Mouse (Mus musculus) right cerebral cortex, adult 2 months (tissue): ENCODE data around the gene Itgb6.

Experiments used
- DNase-seq, 2 experiments: peaks; one replicate each; pipeline ENCODE4 v3.0.0; 2021 to 2022; ENCODE audit warnings: low spot score in 2 of 2

The Itgb6 gene

GRCm38 (mm10) chr2:60672973-60673954 lies 49.2 kb downstream of the Itgb6 start:
- DNase-seq = no peak

- DNase-seq = no peak
These were observed 51.2 kb downstream of the Itgb6 start for GRCm38 (mm10) chr2:60671215-60671614.

- DNase-seq = no peak
These were observed 59.4 kb downstream of the Itgb6 start for GRCm38 (mm10) chr2:60663071-60663470.

- no peak for DNase-seq
These were observed 62.5 kb downstream of the Itgb6 start for GRCm38 (mm10) chr2:60659993-60660392.

- DNase-seq = no peak
These were observed 63.5 kb downstream of the Itgb6 start for GRCm38 (mm10) chr2:60658992-60659391.

- no peak for DNase-seq
These were observed 67.6 kb downstream of the Itgb6 start for GRCm38 (mm10) chr2:60654828-60655227.

- DNase-seq = no peak
These were observed 72.3 kb downstream of the Itgb6 start for GRCm38 (mm10) chr2:60650155-60650554.

GRCm38 (mm10) chr2:60647650-60648049 lies 74.8 kb downstream of the Itgb6 start:
- no peak for DNase-seq

- DNase-seq = no peak
These were observed 75.9 kb downstream of the Itgb6 start for GRCm38 (mm10) chr2:60646583-60646982.

GRCm38 (mm10) chr2:60643406-60643805 lies 79.0 kb downstream of the Itgb6 start:
- DNase-seq = no peak

- no peak for DNase-seq
These were observed 79.8 kb downstream of the Itgb6 start for GRCm38 (mm10) chr2:60642606-60643005.

- DNase-seq = no peak
These were observed 82.1 kb downstream of the Itgb6 start for GRCm38 (mm10) chr2:60640342-60640672.

GRCm38 (mm10) chr2:60639617-60640341 lies 82.7 kb downstream of the Itgb6 start:
- DNase-seq = no peak

GRCm38 (mm10) chr2:60636910-60637761 lies 85.3 kb downstream of the Itgb6 start:
- no peak for DNase-seq

- DNase-seq = no peak
These were observed 86.0 kb downstream of the Itgb6 start for GRCm38 (mm10) chr2:60636481-60636880.

GRCm38 (mm10) chr2:60636038-60636437 lies 86.4 kb downstream of the Itgb6 start:
- no peak for DNase-seq

GRCm38 (mm10) chr2:60632791-60633190 lies 89.7 kb downstream of the Itgb6 start:
- DNase-seq = no peak

GRCm38 (mm10) chr2:60630304-60630703 lies 92.1 kb downstream of the Itgb6 start:
- no peak for DNase-seq

GRCm38 (mm10) chr2:60627952-60628351 lies 94.5 kb downstream of the Itgb6 start:
- no peak for DNase-seq

- no peak for DNase-seq
These were observed 94.9 kb downstream of the Itgb6 start for GRCm38 (mm10) chr2:60627515-60627914.

- no peak for DNase-seq
These were observed 96.7 kb downstream of the Itgb6 start for GRCm38 (mm10) chr2:60625766-60626165.

- DNase-seq = no peak
These were observed 100.3 kb downstream of the Itgb6 start for GRCm38 (mm10) chr2:60622161-60622560.
